Mouse (Mus musculus) heart, adult 2 months (tissue): Measurements from ENCODE around the gene Wfdc15b.

Experiments
- CTCF ChIP-seq: fragments of 200-600 bp; IDR thresholded peaks from 2 replicates; pipeline ENCODE4 v1.8.1; 2022; ENCODE audit warnings: antibody characterized with exemption, mild to moderate bottlenecking, moderate library complexity
- EP300 ChIP-seq: fragments of 200-500 bp; IDR thresholded peaks from 2 replicates; pipeline ENCODE4 v1.6.1; 2011; ENCODE audit warnings: low read depth, low read length, control low read depth; ENCODE audit not compliant: insufficient read depth
- POLR2A ChIP-seq: fragments of 200-500 bp; IDR thresholded peaks from 2 replicates; pipeline ENCODE4 v1.6.1; 2011; ENCODE audit warnings: mild to moderate bottlenecking, low read depth, low read length, control low read depth; ENCODE audit not compliant: insufficient read depth

DNA sequence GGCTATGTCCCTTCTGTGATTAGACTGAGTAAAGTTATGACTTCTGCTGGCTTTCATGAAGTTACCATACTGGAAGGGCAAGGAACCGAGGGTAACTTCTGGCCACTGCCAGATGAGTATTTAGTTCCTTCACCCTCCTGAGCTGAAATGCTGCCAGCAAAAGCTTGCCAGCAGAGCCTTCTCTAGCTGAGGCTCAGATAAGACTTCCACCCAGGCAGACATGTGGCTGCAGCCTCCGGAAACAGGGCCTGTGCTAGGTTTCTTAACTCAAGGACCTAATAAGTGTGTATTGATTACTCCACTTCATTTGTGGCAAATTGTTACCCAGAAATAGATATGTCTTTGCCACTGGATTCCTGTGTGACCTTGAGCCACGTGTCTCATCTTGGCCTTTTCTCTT is 48.1 kb downstream of the Wfdc15b start:
- TF ChIP-seq CTCF = no peak
- TF ChIP-seq POLR2A = no peak
- no peak for TF ChIP-seq EP300
